Mouse (Mus musculus) cerebellum, adult (tissue): ENCODE results near the gene Prpsap2.

Experiments
- ATAC-seq: cut with Nextera tagmentation; 2 replicates; pipeline ENCODE4 v1.9.2; 2017; ENCODE audit warnings: mild to moderate bottlenecking, moderate library complexity, mixed read lengths; ENCODE audit not compliant: insufficient number of reproducible peaks, low FRiP score, low TSS enrichment

Gene Prpsap2

GRCm38 (mm10) chr11:61719387-61719786 lies 42.5 kb downstream of the Prpsap2 start:
- ATAC-seq, result no peak

DNA sequence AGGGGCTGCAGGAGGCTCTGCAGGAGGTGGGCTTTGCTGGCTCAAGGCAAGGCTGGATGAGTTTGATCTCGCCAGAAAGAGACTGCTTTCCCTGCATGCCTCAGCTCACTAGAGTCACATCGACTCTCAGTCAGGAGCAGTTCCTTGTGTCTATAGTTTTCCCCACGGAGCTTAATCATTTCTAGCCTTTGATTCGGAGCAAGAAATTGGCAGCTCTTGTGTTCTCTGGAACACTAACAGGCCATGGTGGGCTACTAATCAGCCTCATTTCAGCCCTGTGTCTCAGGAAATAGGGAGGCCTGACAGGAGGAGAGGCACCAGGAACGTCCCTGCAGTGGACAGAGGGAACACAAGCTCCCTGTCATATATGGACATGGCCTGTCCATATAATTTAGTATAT lies 43.9 kb downstream of the Prpsap2 start:
- no peak for ATAC-seq

- no peak for ATAC-seq
These were observed 46.8 kb downstream of the Prpsap2 start for GRCm38 (mm10) chr11:61715130-61715529.

- peak; percentile 82; the same call in 1 of the 2 replicates for ATAC-seq
These were observed 47.4 kb downstream of the Prpsap2 start for GRCm38 (mm10) chr11:61714346-61715117.

DNA sequence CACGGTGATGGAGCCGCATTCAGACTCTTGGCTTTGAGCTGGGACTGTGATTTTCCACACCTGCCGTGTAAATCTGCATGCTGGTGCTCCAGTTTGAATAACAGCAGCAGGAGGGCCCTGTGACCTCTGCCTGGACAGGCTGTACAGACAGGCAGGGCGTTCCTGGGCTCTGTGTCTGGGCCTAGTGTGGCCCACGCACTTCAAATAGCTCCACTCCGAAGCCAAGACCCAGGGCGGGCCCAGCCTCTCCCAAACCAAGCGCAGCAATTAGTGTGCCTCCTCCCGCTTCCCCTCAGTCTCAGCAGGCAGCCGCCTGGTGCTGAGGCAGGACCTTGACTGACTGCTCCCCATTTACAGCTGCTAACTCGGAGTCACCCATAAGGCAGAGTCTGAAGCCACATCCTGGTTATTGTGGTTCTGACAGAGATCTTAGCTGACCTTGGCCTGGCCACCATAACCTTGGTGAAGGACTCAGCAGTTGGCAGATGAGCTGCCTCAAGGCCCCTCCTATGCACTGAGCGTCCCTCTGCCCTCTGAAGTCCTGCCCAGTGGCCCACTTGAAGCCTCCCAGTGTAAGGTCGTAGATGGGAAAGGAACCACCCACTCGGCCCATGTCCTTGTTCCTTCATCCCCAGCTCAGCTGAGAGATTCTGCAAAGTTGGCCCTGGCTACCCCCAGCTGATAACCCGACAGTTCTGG lies 48.6 kb downstream of the Prpsap2 start:
- no peak for ATAC-seq

GRCm38 (mm10) chr11:61708928-61709327 lies 53.0 kb downstream of the Prpsap2 start:
- ATAC-seq, result no peak

DNA sequence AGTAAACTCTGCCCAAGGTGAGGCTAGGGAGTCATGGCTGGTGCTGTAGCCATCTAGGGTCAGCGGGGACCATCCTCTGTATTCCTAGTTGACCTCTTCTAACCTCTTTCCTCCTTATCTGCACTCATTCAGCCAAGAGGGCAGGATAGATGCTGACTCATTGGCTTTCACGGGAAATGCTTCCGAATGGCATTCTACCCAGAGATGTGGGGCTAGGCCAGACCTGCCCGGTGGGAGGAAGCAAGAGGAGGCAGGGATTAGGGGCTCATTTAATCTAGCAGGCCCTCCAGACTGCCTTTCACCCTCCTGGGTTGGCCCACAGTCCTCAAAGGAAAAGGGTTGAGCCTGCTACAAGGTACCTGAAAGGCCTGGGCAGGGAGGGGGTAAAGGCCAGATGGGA lies 55.7 kb downstream of the Prpsap2 start:
- ATAC-seq, result no peak

DNA sequence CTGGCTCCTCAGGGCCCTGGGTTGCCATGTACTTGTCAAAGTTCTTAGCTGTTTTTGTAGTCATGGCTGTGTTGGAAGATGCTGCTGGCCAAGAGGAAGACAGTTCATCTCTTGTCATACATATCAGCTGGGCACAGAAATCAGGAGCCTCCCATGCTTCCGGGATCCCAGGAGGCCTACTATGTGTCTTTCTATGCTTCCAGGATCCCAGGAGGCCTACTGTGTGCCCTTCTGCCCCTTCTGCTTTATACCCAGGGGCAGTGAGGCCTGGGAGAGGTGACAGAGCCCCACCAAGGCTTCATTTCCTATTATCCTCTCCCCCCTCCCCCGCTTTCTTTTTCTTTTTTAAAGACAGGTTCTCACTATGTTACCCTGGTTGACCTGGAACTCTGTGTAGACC lies 56.3 kb downstream of the Prpsap2 start:
- ATAC-seq, result no peak

DNA sequence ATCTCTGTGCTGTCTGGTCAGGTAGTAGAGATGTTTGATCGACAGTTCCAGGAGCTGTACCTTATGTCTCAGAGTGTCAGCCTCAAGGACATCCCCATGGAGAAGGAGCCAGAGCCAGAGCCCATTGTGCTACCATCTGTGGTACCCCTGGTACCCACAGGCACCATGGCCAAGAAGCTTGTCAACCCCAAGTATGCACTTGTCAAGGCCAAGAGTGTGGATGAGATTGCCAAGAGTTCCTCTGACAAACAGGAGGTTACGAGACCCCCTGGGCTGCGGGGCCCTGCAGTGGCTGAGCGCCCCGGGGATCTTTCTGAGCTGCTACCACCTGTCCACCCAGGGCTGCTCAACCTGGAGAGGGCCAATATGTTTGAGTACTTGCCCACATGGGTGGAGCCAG lies 59.4 kb downstream of the Prpsap2 start:
- no peak for ATAC-seq

DNA sequence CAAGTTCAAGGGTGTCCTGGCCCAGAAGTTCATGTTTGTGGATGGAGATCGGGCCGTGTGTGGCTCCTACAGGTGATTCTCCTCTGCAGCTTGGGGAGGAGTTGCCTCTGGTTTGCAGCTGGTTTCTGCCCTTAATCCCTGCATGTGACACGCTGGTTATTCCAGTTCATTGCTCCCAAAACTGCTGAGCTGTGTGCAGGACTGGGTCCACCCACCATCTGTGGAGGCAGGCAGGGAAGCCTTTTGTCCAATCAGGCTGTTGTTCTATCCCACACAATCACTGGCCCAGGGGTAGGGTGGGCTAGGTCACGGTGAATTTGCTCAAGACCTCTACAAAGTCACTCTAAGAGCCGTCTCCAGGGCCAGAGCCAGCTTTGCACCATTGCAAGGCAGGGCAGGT lies 60.2 kb downstream of the Prpsap2 start:
- no peak for ATAC-seq

DNA sequence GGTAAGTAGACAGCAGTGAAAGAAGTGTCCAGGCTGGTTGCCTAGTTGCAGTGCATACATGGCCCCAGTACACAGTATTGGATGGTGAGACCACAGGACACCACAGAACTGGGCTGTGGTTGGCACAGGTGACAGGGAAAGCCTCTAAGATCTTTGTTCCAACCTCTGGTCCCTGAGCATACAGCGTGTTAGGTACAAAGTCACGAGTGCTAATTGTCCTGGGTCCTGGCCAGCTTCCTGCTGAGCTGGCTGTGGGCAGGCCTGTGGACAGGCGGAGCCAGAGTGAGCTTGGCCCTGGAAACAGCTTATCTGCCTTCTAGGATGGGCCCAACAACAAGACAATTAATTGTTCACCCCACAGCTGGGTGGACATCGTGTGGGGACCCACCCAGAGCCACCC lies 62.0 kb downstream of the Prpsap2 start:
- no peak for ATAC-seq

- ATAC-seq, result no peak
These were observed 62.4 kb downstream of the Prpsap2 start for GRCm38 (mm10) chr11:61699460-61699859.

- ATAC-seq, result no peak
These were observed 63.0 kb downstream of the Prpsap2 start for GRCm38 (mm10) chr11:61698852-61699251.

GRCm38 (mm10) chr11:61692996-61693395 lies 68.9 kb downstream of the Prpsap2 start:
- ATAC-seq, result 0 out of 2 replicates have a peak, but pooled peaks have one; percentile 29

DNA sequence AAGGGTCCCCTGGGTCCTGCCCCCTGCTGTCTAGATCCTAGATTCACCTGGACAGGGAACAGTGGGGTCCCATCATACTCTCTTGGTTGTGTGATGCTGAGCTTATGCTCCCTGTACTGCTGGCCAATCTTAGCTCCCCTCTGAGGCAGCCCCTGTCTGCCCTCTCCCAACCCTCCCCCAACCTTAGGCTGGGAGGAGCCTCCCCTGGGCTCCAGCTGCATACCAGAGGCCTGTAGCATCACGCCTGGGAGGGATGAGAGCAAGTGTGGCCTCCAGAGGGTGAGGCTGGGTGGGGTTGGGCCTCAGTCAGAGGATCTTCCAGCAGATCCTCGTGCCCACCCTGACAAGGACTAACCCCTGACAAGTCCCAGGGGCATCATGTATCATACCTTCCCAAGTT lies 74.3 kb downstream of the Prpsap2 start:
- ATAC-seq, result no peak

DNA sequence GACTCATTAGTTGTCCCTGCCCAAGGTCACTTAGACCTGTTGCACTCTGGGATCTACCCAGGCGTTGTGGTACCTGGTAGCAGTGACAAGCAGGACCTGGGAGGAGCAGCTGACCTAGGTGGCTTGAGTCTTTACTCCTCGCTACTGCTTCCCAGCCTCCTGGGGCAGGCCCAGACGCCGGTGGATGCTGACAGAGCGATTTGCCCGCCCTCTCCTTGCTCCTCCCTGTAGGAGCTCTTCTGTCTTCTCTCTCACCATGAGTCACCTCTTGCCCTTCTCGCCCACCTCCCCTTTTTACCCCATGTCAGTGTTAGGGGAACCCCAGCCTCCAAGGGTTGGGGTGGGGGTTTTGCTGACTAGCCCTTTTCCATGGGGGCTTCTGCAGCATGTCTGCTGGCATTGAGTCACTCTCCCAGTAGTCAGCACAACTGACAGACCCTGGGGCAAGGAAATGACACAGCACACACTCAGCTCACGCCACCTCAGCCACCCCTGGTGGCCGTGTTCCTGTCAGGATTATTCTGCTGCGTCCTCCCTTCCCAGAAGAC lies 74.9 kb downstream of the Prpsap2 start:
- ATAC-seq, result no peak

- ATAC-seq, result no peak
These were observed 75.7 kb downstream of the Prpsap2 start for GRCm38 (mm10) chr11:61686141-61686540.

DNA sequence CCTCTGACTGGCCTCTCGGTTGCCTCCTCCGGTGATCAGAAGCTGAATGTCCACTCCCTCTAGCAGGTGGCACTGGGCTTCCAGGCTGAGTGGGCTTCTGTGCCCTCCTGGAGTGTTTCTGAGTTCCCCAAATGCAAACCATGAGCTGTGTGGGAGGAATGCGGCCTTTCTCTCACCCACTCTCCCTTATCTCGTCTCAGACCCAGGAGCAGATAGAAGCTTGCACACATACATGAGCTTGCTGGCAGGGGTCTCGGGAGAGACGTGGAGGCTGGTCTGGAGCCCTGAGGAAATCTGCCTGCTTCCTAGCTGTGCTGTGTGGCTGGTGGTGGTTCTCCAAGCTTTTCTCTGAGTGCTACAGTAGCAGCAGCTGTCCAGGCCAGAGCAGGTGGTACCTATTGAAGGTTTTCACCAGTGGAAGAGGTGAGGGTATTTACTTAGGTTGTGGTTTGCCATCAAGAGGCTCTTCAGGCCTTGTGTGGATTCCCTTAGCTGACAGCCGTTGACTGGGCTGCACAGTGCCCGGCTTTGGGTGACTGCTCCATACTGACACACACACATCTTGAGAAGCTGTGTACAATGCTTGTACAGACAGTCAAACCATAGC lies 76.7 kb downstream of the Prpsap2 start:
- ATAC-seq, result no peak

GRCm38 (mm10) chr11:61683907-61684731 lies 77.8 kb downstream of the Prpsap2 start, which contains the start of gene Fam83g:
Gene Fam83g (plus strand): TSS chr11:61684091.
- ATAC-seq, result no peak
